Comparison of ENCODE assay signal across 8 mouse cellular contexts in the genomic region with DNA sequence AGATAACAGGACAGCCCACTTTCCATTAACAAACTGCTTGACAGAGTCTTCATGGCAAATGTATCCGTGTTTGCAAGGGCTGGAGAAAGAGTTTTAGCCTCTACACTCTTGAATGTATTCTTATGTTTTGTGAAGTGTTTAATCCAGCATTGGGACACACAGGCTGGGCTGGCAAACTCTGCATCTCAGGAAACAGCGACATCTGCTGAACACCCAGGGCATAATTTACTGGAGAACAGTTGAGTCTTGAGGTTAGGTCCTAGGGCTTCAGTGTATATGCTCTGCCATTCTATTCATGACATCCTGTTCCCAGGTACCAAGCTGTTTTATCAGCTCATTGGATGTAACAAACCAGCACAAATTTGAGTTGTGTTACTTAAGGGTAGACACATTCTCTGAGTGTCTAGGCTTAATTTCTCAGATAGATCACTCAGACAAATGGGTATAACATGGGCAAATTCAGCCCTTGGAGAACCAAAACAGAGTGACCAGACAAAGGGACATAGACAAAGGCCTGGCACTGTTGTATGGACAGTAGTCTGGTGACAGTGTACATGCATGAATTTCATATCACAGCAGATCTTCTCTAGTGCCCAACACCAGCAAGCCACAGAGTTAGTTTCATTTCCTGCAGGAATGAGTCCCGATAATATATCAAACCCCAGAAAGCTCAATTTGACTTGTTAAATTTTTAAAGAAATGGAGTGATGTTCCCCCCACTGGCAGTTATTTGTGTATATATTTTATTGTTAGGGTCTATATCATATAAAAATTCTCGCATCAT.
A peak's percentile ranks its signal among the peaks of the same experiment; 100 is the strongest.
DNase-seq lines count a peak whose midpoint lies in the region; ATAC-seq and TF ChIP-seq lines count a peak whose summit lies in the region.
"Had no signal": no experiment of that assay in that cellular context is flagged by ENCODE, and none has a peak within 500 bp of the region (broad histone marks: within the 10 kb centered on the region; RNA-seq: fewer than 3 reads in every experiment).

No protein-coding gene starts in this region.

- peak; percentile 64 for DNase-seq in midbrain, embryonic 14.5 days
- DNase-seq in adrenal gland, postnatal 36 days = peak; percentile 55 to 69
- peak; percentile 66 to 67 for DNase-seq in kidney, postnatal 4 days
- DNase-seq in lung, postnatal 0 days (ENCODE audit: low spot score) = peak; percentile 63
- DNase-seq in urinary bladder, postnatal 25 days (ENCODE audit: low spot score) = peak; percentile 44

- no peaks in the 10 kb centered on the region for H3K4me1 ChIP-seq in midbrain, embryonic 14.5 days (ENCODE audit: control insufficient read depth, insufficient read depth, low read length)
- H3K4me1 ChIP-seq in midbrain, embryonic 16.5 days (ENCODE audit: control insufficient read depth, insufficient read depth, low read length) = no peaks in the 10 kb centered on the region
- no peaks in the 10 kb centered on the region for H3K4me1 ChIP-seq in forebrain, embryonic 12.5 days
- H3K4me1 ChIP-seq in lung, postnatal 0 days (ENCODE audit: insufficient read depth, low read depth, low read length) = no peaks in the 10 kb centered on the region
- H3K4me1 ChIP-seq: embryonic facial prominence, embryonic 12.5 days had no signal

- H3K27ac ChIP-seq in midbrain, embryonic 14.5 days (replicated peaks; ENCODE audit: low read depth, low read length) = no peak overlapping the region
- no peak overlapping the region for H3K27ac ChIP-seq in midbrain, embryonic 16.5 days (ENCODE audit: low read length)
- no peak overlapping the region for H3K27ac ChIP-seq in forebrain, embryonic 12.5 days
- no peak overlapping the region for H3K27ac ChIP-seq in lung, postnatal 0 days (ENCODE audit: low read length)
- H3K27ac ChIP-seq: embryonic facial prominence, embryonic 12.5 days had no signal

- H3K4me2 ChIP-seq in midbrain, embryonic 14.5 days (ENCODE audit: low read length) = no peak overlapping the region
- H3K4me2 ChIP-seq in midbrain, embryonic 16.5 days (ENCODE audit: low read length) = no peak overlapping the region
- H3K4me2 ChIP-seq in forebrain, embryonic 12.5 days = no peak overlapping the region
- H3K4me2 ChIP-seq in lung, postnatal 0 days (replicated peaks; ENCODE audit: low read depth, low read length) = no peak overlapping the region
- H3K4me2 ChIP-seq: embryonic facial prominence, embryonic 12.5 days had no signal

- TF ChIP-seq EP300 in lung, postnatal 0 days (IDR thresholded peaks at IDR 0.05) = no peak

- no peak overlapping the region for H3K9ac ChIP-seq in midbrain, embryonic 14.5 days (replicated peaks; ENCODE audit: low read length)
- H3K9ac ChIP-seq in midbrain, embryonic 16.5 days (ENCODE audit: low read depth, low read length) = no peak overlapping the region
- no peak overlapping the region for H3K9ac ChIP-seq in forebrain, embryonic 12.5 days
- H3K9ac ChIP-seq in lung, postnatal 0 days (replicated peaks; ENCODE audit: low read depth) = no peak overlapping the region
- H3K9ac ChIP-seq: embryonic facial prominence, embryonic 12.5 days had no signal

- no peaks in the 10 kb centered on the region for H3K9me3 ChIP-seq in midbrain, embryonic 14.5 days (ENCODE audit: control insufficient read depth, low read length)
- H3K9me3 ChIP-seq in midbrain, embryonic 16.5 days (replicated peaks; ENCODE audit: control insufficient read depth, low read length, poor library complexity, severe bottlenecking) = no peaks in the 10 kb centered on the region
- H3K9me3 ChIP-seq in forebrain, embryonic 12.5 days = no peaks in the 10 kb centered on the region
- H3K9me3 ChIP-seq in lung, postnatal 0 days (ENCODE audit: low read length) = no peaks in the 10 kb centered on the region
- H3K9me3 ChIP-seq: embryonic facial prominence, embryonic 12.5 days had no signal

- no peak overlapping the region for H3K4me3 ChIP-seq in midbrain, embryonic 14.5 days (replicated peaks; ENCODE audit: low read depth, low read length)
- no peak overlapping the region for H3K4me3 ChIP-seq in midbrain, embryonic 16.5 days (ENCODE audit: low read depth, low read length)
- H3K4me3 ChIP-seq in forebrain, embryonic 12.5 days (replicated peaks) = no peak overlapping the region
- no peak overlapping the region for H3K4me3 ChIP-seq in lung, postnatal 0 days (ENCODE audit: low read depth, low read length)
- H3K4me3 ChIP-seq: embryonic facial prominence, embryonic 12.5 days had no signal

- ATAC-seq in midbrain, embryonic 14.5 days (ENCODE audit: low FRiP score, low TSS enrichment) = peak; percentile 64
- no peak for ATAC-seq in midbrain, embryonic 16.5 days
- ATAC-seq in forebrain, embryonic 12.5 days (ENCODE audit: low FRiP score) = peak; percentile 70; the same call in 1 of the 2 replicates
- ATAC-seq in lung, postnatal 0 days = peak; percentile 41; the same call in 1 of the 2 replicates

- H3K27me3 ChIP-seq in midbrain, embryonic 14.5 days (ENCODE audit: control insufficient read depth, insufficient read depth, low read length) = no peaks in the 10 kb centered on the region
- H3K27me3 ChIP-seq in midbrain, embryonic 16.5 days (ENCODE audit: control insufficient read depth, insufficient read depth, low read depth, low read length) = no peaks in the 10 kb centered on the region
- no peaks in the 10 kb centered on the region for H3K27me3 ChIP-seq in forebrain, embryonic 12.5 days
- H3K27me3 ChIP-seq in lung, postnatal 0 days (replicated peaks; ENCODE audit: insufficient read depth, low read length) = no peaks in the 10 kb centered on the region
- H3K27me3 ChIP-seq: embryonic facial prominence, embryonic 12.5 days had no signal

- H3K36me3 ChIP-seq in midbrain, embryonic 14.5 days (ENCODE audit: control insufficient read depth, insufficient read depth, low read length) = no peaks in the 10 kb centered on the region
- H3K36me3 ChIP-seq in midbrain, embryonic 16.5 days (ENCODE audit: control insufficient read depth, insufficient read depth, low read length) = no peaks in the 10 kb centered on the region
- H3K36me3 ChIP-seq in forebrain, embryonic 12.5 days (replicated peaks) = no peaks in the 10 kb centered on the region
- H3K36me3 ChIP-seq in lung, postnatal 0 days (ENCODE audit: insufficient read depth, low read length) = no peaks in the 10 kb centered on the region
- H3K36me3 ChIP-seq: embryonic facial prominence, embryonic 12.5 days had no signal

- TF ChIP-seq CTCF in lung, postnatal 0 days (IDR thresholded peaks at IDR 0.05) = peak; percentile 78

- 68% methylated on average over 4 of the region's 4 CpGs for WGBS in midbrain, embryonic 14.5 days
- 63% methylated on average over 4 of the region's 4 CpGs for WGBS in midbrain, embryonic 16.5 days
- 71% methylated on average over 4 of the region's 4 CpGs for WGBS in forebrain, embryonic 12.5 days
- 56% methylated on average over 4 of the region's 4 CpGs for WGBS in lung, postnatal 0 days
